Mouse (Mus musculus) lung, adult 2 months (tissue): Measurements from ENCODE around the gene Abi1.

ENCODE experiments used
- CTCF ChIP-seq: fragments of 200-500 bp; IDR thresholded peaks from 2 replicates; pipeline ENCODE4 v1.5.1; 2011; ENCODE audit warnings: mild to moderate bottlenecking, low read length, control low read depth; ENCODE audit not compliant: insufficient read depth
- POLR2A ChIP-seq: fragments of 200-500 bp; IDR thresholded peaks from 2 replicates; pipeline ENCODE4 v1.6.1; 2011; ENCODE audit warnings: low read depth, mild to moderate bottlenecking, control low read depth, low read length, borderline replicate concordance; ENCODE audit errors: extremely low read depth

GRCm38 (mm10) chr2:22998015-22998414 is 42.0 kb downstream of the Abi1 start:
- TF ChIP-seq CTCF (no peak), POLR2A (no peak)
